Mouse (Mus musculus) hindbrain, embryonic 10.5 days (tissue): ENCODE results near the gene Ccdc65. TPM values are rescaled to one million over a fixed set of nuclear protein-coding genes. Genes with fewer than 3 reads are reported as not detected.

Experiments used
- DNase-seq: peaks from one replicate; pipeline ENCODE4 v3.0.0-alpha.2; 2017; ENCODE audit warnings: low spot score
- H3K27ac ChIP-seq: fragments of 300-500 bp; sonication (generic); 2 replicates; pipeline ENCODE4 v1.5.1; 2016; ENCODE audit warnings: mild to moderate bottlenecking, moderate library complexity
- H3K27me3 ChIP-seq: fragments of 300-500 bp; sonication (generic); 2 replicates; pipeline ENCODE4 v1.6.1; 2016; ENCODE audit warnings: mild to moderate bottlenecking; ENCODE audit not compliant: poor library complexity, insufficient read depth, severe bottlenecking
- H3K36me3 ChIP-seq: fragments of 300-500 bp; sonication (generic); 2 replicates; pipeline ENCODE4 v1.6.1; 2016; ENCODE audit warnings: mild to moderate bottlenecking, moderate library complexity
- H3K4me1 ChIP-seq: fragments of 300-500 bp; sonication (generic); replicated peaks from 2 replicates; pipeline ENCODE4 v1.6.1; 2016; ENCODE audit warnings: mild to moderate bottlenecking
- H3K4me3 ChIP-seq: fragments of 300-500 bp; sonication (generic); 2 replicates; pipeline ENCODE4 v1.5.1; 2016; ENCODE audit warnings: mild to moderate bottlenecking, moderate library complexity
- H3K9me3 ChIP-seq: fragments of 300-500 bp; sonication (generic); 2 replicates; pipeline ENCODE4 v1.6.1; 2016; ENCODE audit warnings: mild to moderate bottlenecking, moderate library complexity
- WGBS: fragments of 180-500 bp; shearing (Covaris S2); methylation state at CpG from one replicate; pipeline ENCODE4 v1.1.7; 2016; 5-methylcytosine and 5-hydroxymethylcytosine counted together
- polyA plus RNA-seq: library from polyadenylated mRNA; unstranded; fragments of >200 nt; fragmentation: Nextera tagmentation; extraction: Ambion mirVana; gene quantifications from 2 replicates; pipeline ENCODE4 v1.2.1, GENCODE M21; 2016

Ccdc65 gene
- polyA plus RNA-seq = 1.7 and 3.1 TPM in 2 replicates

DNA sequence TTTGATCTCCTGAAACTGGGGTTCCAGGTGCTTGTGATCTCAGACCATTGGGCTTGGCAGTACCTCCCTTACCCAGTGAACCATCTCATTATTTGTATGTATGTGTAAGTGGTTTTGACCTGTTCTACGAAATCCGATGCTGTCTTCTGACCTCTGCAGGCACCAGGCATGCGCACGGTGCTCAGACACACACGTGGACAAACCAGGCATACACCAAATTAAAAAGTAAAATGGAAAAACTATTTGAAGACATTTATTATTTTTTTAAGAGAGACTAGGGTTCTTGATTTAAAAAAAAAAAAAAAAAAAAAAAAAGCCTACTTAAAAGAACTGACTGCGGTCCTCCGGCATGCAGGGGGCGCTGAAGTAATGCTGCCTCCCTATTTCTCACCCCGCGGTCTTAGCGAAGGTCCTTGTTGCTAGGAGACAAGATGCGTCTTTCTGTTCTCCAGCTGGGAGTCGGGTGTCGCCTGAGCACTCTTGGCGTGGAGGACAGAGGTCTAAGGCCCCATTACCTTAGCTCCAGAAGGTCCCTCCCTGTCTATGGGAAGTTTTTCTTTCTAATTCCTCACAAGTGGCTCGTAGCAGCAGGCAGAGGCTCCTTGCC is at the start of gene Ccdc65:
Ccdc65 (plus strand) TSS at position 442 of the 607 bp plus-strand sequence.
- Histone ChIP-seq H3K9me3 (no peaks in the 10 kb centered on the region), H3K36me3 (no peaks in the 10 kb centered on the region), H3K27ac (0 out of 2 replicates have a peak within 1 kb of the TSS, but pooled peaks have one; percentile 16), H3K4me1 (peaks cover 8% of the 10 kb centered on the region; the same call in 1 of the 2 replicates), H3K4me3 (peak within 1 kb of the TSS; percentile 47), H3K27me3 (peaks cover 39% of the 10 kb centered on the region)
- WGBS = 19% methylated on average over 16 of the region's 16 CpGs
- DNase-seq = peak; percentile 79

DNA sequence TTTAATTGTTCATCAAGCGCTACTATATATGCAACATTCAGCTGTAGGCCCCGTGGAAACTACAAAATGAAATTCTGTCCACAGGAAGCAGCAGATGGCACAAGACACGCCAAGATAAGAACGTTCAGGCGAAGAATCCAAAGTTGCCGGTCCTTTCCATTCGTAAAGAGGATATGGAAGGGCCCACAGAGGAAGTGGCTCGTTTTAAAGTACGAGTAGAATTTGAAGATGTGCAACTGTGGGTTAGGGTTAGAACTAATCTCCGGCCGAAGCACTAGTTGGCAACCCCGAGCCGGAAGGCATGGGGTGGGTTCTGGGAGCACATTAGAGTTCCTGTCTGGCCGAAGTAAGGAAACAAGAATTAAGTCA is 45.8 kb upstream of the Ccdc65 start:
- 2% methylated on average over 14 of the region's 14 CpGs for WGBS
- Histone ChIP-seq H3K4me3 (peak overlapping the region; percentile 91), H3K36me3 (peaks cover 38% of the 10 kb centered on the region), H3K27ac (peak overlapping the region; percentile 98), H3K4me1 (peaks cover 15% of the 10 kb centered on the region), H3K9me3 (peaks cover 3% of the 10 kb centered on the region; the same call in 1 of the 2 replicates), H3K27me3 (no peaks in the 10 kb centered on the region)
- DNase-seq = no peak

DNA sequence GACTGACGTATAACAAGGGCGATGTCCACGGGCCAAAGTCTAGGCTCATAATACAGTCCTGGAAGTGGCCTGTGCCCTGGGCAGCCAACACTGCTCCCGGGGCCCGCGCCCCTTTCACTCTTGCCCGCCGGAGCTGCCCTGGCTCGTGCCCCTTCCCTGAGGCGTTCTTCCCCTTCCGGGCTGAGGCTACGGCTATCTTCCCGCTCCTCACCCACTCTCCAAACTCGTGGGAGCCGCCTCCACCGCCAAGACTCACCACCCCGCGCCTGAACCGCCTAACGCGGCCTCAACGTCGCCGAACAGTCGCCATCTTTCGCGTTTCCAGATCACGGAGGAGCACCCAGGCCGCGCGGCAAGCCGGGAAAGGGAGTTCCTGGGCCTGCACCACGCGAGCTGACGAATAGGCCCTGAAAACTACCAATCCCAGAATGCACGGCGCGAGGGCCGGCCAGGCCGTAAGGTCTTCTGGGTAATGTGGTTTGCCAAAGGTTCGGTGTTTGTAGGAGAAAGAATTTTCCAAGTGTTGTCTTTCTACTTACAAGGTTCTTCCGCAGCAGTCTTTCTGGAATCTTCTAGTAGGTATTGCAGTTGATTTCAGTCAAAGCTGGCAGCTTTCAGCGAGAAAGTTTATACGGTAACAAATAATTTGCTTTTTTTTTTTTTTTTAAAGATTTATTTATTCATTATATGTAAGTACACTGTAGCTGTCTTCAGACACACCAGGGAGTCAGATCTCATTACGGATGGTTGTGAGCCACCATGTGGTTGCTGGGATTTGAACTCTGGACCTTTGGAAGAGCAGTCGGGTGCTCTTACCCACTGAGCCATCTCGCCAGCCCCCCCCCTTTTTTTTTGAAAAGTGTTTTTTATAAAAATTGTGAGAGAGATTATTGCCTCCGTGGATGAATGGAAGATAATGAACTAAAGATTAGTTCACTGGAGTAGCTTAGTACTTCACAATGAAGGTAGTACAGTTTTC is 45.2 kb upstream of the Ccdc65 start, which contains the start of gene Ddx23:
Ddx23 (minus strand) TSS at position 328 of the 979 bp plus-strand sequence.
- H3K36me3 ChIP-seq = peaks cover 32% of the 10 kb centered on the region
- H3K4me1 ChIP-seq = peaks cover 15% of the 10 kb centered on the region
- peak within 1 kb of the TSS; percentile 98 for H3K27ac ChIP-seq
- DNase-seq = peak; percentile 95
- WGBS = 5% methylated on average over 48 of the region's 48 CpGs
- peak within 1 kb of the TSS; percentile 91 for H3K4me3 ChIP-seq
- H3K27me3 ChIP-seq = no peaks in the 10 kb centered on the region
- H3K9me3 ChIP-seq = peaks cover 1% of the 10 kb centered on the region; the same call in 1 of the 2 replicates

- H3K27ac ChIP-seq = no peak overlapping the region
- H3K9me3 ChIP-seq = no peaks in the 10 kb centered on the region
- DNase-seq = no peak
- WGBS = 81% methylated on average over 11 of the region's 11 CpGs
- H3K4me1 ChIP-seq = peaks cover 15% of the 10 kb centered on the region
- H3K27me3 ChIP-seq = no peaks in the 10 kb centered on the region
- peaks cover 17% of the 10 kb centered on the region for H3K36me3 ChIP-seq
- H3K4me3 ChIP-seq = no peak overlapping the region
Measured at GRCm38 (mm10) chr15:98664042-98664907, 43.7 kb upstream of the Ccdc65 start.

DNA sequence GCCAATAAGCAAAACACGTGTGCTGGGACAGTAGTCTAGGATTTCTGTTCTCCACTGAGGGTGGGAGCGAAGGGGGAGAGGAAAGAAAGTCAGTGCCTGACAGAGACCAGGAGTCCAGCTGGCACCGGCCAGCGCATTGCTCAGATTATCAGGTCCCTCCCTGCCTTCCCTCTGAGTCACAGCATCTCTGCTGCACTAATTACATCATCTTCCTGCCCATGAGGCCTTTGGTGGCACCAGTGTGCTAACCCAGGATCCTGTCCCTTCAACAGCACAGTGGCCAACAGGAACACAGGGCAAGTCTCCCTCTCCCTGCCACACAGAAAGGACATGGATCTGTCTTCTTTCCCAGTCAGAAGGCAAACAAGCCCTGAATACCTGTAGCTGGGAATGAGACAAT is 35.4 kb upstream of the Ccdc65 start:
- Histone ChIP-seq H3K36me3 (peaks cover 17% of the 10 kb centered on the region), H3K9me3 (no peaks in the 10 kb centered on the region), H3K4me1 (peaks cover 40% of the 10 kb centered on the region), H3K4me3 (no peak overlapping the region), H3K27me3 (peaks cover 42% of the 10 kb centered on the region), H3K27ac (no peak overlapping the region)
- DNase-seq = no peak
- 80% methylated on average over 4 of the region's 4 CpGs for WGBS

DNA sequence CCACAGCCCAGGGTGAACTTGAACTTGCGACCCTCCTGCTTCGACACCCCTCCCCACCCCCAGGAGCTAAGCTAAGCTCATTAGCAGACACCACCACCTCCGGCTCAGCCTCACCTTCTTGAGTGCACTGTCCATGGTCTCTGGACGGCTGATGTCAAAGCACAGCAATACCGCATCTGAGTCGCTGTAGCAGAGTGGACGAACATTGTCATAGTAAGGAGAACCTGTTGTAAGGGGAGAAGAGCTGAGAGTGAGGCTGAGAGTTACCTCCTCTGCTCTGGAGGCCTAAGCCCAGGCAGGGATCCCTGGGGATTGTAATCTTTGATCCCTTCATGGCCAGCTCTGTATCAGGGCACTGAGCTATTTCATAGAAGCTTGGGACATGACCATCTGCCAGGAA is 34.3 kb upstream of the Ccdc65 start:
- 89% methylated on average over 7 of the region's 7 CpGs for WGBS
- peaks cover 48% of the 10 kb centered on the region for H3K4me1 ChIP-seq
- peaks cover 17% of the 10 kb centered on the region for H3K36me3 ChIP-seq
- no peaks in the 10 kb centered on the region for H3K9me3 ChIP-seq
- peaks cover 54% of the 10 kb centered on the region for H3K27me3 ChIP-seq
- H3K27ac ChIP-seq = peak overlapping the region; percentile 80
- no peak for DNase-seq
- H3K4me3 ChIP-seq = no peak overlapping the region

DNA sequence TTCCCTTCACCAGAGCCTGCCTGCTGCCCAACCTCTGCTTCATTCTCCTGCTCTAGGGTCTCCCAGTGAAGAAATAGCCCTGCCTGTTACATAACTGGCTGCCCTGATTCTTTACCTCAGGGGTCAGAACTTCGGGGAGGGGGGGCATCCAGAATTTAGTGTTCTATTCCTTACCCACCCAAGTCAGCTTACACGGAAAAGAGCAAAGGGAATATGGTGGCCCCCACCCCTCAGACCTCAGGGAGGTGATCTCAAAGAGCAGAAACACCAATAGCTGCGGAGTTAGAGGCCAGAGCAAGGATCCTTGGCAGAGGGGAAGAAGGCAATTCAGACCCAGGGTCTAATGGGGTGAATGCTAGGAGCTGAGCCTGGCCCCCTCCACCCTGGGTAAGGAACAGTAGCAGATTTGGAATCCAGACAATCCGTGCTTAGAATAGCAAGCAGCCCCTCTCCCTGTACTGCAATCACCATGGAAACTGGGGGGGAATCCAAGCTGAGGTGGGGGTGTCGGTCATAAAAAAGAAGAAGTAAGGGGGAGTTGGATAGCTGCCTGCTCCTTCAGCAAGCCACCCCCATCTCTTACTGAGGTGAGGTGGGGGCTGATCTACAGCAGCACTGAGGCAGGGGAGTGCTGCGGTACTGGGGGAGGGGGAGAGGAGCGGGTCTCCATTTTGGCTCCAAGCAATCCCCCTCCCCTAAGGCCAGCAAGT is 33.6 kb upstream of the Ccdc65 start:
- Histone ChIP-seq H3K27ac (peak overlapping the region; percentile 80), H3K36me3 (peaks cover 17% of the 10 kb centered on the region), H3K4me3 (peak overlapping the region; percentile 64), H3K4me1 (peaks cover 48% of the 10 kb centered on the region), H3K9me3 (no peaks in the 10 kb centered on the region), H3K27me3 (peaks cover 59% of the 10 kb centered on the region)
- peak; percentile 48 for DNase-seq
- 30% methylated on average over 7 of the region's 7 CpGs for WGBS

GRCm38 (mm10) chr15:98674994-98675545 is 32.9 kb upstream of the Ccdc65 start:
- Histone ChIP-seq H3K27ac (peak overlapping the region; percentile 80), H3K36me3 (peaks cover 13% of the 10 kb centered on the region), H3K4me3 (peak overlapping the region; percentile 64), H3K4me1 (peaks cover 48% of the 10 kb centered on the region), H3K27me3 (peaks cover 65% of the 10 kb centered on the region), H3K9me3 (no peaks in the 10 kb centered on the region)
- 28% methylated on average over 11 of the region's 11 CpGs for WGBS
- peak; percentile 18 for DNase-seq

DNA sequence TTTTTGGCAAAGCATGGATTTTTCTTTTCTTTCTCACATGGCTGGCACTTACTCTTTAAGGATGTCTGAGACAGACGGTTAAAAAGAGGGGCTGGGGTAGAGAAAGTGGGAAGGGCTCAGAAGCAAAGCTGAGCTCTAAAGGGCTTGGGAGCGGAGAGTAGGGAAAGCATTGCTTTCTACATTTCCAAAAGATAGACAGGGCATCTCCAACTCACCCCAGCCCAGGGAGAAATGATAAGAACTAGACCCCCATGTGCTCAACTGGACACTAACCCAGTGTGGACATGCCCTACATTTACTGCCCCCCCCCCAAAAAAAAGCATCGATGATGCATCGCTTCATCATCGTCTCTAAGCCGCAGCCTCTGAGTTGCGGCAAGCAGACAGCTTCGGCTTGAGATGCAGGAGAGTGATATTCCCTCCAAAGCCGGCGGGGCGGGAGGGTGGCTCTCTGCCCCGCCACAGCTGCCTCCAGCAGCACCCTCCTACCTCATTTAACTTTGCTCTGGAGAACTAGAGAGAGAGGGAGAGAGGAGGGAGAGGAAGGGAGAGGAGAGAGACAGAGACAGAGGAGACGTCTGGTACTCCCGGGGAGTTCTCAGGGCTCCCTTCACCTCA is 32.3 kb upstream of the Ccdc65 start:
- Histone ChIP-seq H3K27ac (peak overlapping the region; percentile 80), H3K4me3 (peak overlapping the region; percentile 64), H3K27me3 (peaks cover 65% of the 10 kb centered on the region), H3K9me3 (no peaks in the 10 kb centered on the region), H3K36me3 (peaks cover 6% of the 10 kb centered on the region), H3K4me1 (peaks cover 48% of the 10 kb centered on the region)
- peak; percentile 27 for DNase-seq
- WGBS = 8% methylated on average over 14 of the region's 14 CpGs

DNA sequence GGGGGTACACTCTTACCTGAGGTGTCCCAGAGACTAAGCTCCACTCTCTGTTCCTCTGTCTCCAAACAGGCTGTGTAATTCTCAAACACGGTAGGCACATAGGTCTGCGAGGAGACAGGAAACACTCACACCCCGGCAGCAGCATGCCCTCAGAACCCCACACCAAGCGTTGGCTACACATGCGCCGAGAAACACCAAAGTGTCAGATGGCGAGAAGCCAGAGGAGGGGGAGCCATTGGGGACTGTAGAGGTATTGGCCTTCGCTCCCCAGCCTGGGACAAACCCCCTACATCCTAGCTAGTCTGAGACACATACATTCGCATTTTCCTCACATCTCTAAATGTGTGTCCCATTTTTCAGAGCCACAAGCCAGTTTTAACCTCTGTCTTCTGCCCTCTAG is 31.5 kb upstream of the Ccdc65 start:
- 5% methylated on average over 9 of the region's 9 CpGs for WGBS
- DNase-seq = peak; percentile 20

More for the DNA sequence above, 31.5 kb upstream of the Ccdc65 start:
- Histone ChIP-seq H3K27ac (peak overlapping the region; percentile 80), H3K27me3 (peaks cover 68% of the 10 kb centered on the region), H3K36me3 (peaks cover 5% of the 10 kb centered on the region; the same call in 1 of the 2 replicates), H3K4me3 (peak overlapping the region; percentile 64), H3K9me3 (no peaks in the 10 kb centered on the region), H3K4me1 (peaks cover 48% of the 10 kb centered on the region)
